ENCODE assay signal across 8 mouse cellular contexts in genomic region chr1:87281599-87282412, GRCm38 (mm10). TPM values are rescaled to one million over a fixed set of nuclear protein-coding genes. Genes with fewer than 3 reads are reported as not detected.
DNase-seq lines count a peak whose midpoint lies in the region; ATAC-seq and TF ChIP-seq lines count a peak whose summit lies in the region.
"Had no signal": no experiment of that assay in that cellular context is flagged by ENCODE, and none has a peak within 500 bp of the region (broad histone marks: within the 10 kb centered on the region; RNA-seq: fewer than 3 reads in every experiment).

No protein-coding gene starts in this region.

- WGBS in kidney, postnatal 0 days, result 30% methylated on average over 20 of the region's 20 CpGs
- 20% methylated on average over 20 of the region's 20 CpGs for WGBS in hindbrain, embryonic 12.5 days
- WGBS in midbrain, embryonic 13.5 days, result 19% methylated on average over 20 of the region's 20 CpGs

- no peaks in the 10 kb centered on the region for H3K36me3 ChIP-seq in kidney, postnatal 0 days (ENCODE audit: insufficient read depth, low read length)
- no peaks in the 10 kb centered on the region for H3K36me3 ChIP-seq in hindbrain, embryonic 12.5 days
- H3K36me3 ChIP-seq in midbrain, embryonic 13.5 days, result no peaks in the 10 kb centered on the region

- no peak for TF ChIP-seq CTCF in kidney, postnatal 0 days (IDR thresholded peaks at IDR 0.05; ENCODE audit: low read depth)
- TF ChIP-seq CTCF in brain, embryonic 14.5 days (IDR thresholded peaks at IDR 0.05; ENCODE audit: borderline replicate concordance, extremely low read depth, insufficient read depth, insufficient read length), result no peak

- TF ChIP-seq POLR2A in brain, embryonic 14.5 days (IDR thresholded peaks at IDR 0.05; ENCODE audit: borderline replicate concordance, extremely low read depth, insufficient read depth, insufficient read length, poor library complexity, severe bottlenecking), result no peak

- no peaks in the 10 kb centered on the region for H3K27me3 ChIP-seq in kidney, postnatal 0 days (ENCODE audit: insufficient read depth, low read length)
- no peaks in the 10 kb centered on the region for H3K27me3 ChIP-seq in hindbrain, embryonic 12.5 days
- H3K27me3 ChIP-seq in midbrain, embryonic 13.5 days, result no peaks in the 10 kb centered on the region

- ATAC-seq in kidney, postnatal 0 days (replicated peaks; ENCODE audit: low FRiP score, low read depth), result no peak
- ATAC-seq in hindbrain, embryonic 12.5 days (ENCODE audit: low FRiP score), result no peak
- ATAC-seq in midbrain, embryonic 13.5 days, result 0 out of 2 replicates have a peak, but pooled peaks have one; percentile 17

- H3K27ac ChIP-seq in kidney, postnatal 0 days, result no peak overlapping the region
- H3K27ac ChIP-seq in hindbrain, embryonic 12.5 days, result no peak overlapping the region
- H3K27ac ChIP-seq in midbrain, embryonic 13.5 days, result no peak overlapping the region

- no peak overlapping the region for H3K4me3 ChIP-seq in kidney, postnatal 0 days (replicated peaks; ENCODE audit: low read depth, low read length)
- no peak overlapping the region for H3K4me3 ChIP-seq in hindbrain, embryonic 12.5 days
- no peak overlapping the region for H3K4me3 ChIP-seq in midbrain, embryonic 13.5 days (replicated peaks)

- H3K4me1 ChIP-seq in kidney, postnatal 0 days (replicated peaks; ENCODE audit: insufficient read depth, low read length), result 0 out of 2 replicates have a peak, but pooled peaks cover 3% of the 10 kb centered on the region
- peaks cover 5% of the 10 kb centered on the region for H3K4me1 ChIP-seq in hindbrain, embryonic 12.5 days
- H3K4me1 ChIP-seq in midbrain, embryonic 13.5 days (replicated peaks), result 0 out of 2 replicates have a peak, but pooled peaks cover 4% of the 10 kb centered on the region

- no peaks in the 10 kb centered on the region for H3K9me3 ChIP-seq in kidney, postnatal 0 days (replicated peaks; ENCODE audit: low read length)
- H3K9me3 ChIP-seq in hindbrain, embryonic 12.5 days (replicated peaks), result no peaks in the 10 kb centered on the region; the same call in 1 of the 2 replicates
- H3K9me3 ChIP-seq in midbrain, embryonic 13.5 days, result no peaks in the 10 kb centered on the region

- intact Hi-C loops in left cerebral cortex, postnatal 25 days (cut with DNase I), result no loop called here

- H3K4me2 ChIP-seq in kidney, postnatal 0 days (ENCODE audit: low read length), result peak overlapping the region; percentile 31
- H3K4me2 ChIP-seq in hindbrain, embryonic 12.5 days (replicated peaks), result peak overlapping the region; percentile 27; the same call in 1 of the 2 replicates
- peak overlapping the region; percentile 24; the same call in 1 of the 2 replicates for H3K4me2 ChIP-seq in midbrain, embryonic 13.5 days (replicated peaks)

- DNase-seq in kidney, postnatal 0 days (ENCODE audit: low spot score), result no peak
- no peak for DNase-seq in kidney, postnatal 25 days
- DNase-seq in brain, embryonic 14.5 days (ENCODE audit: low read depth), result peak; percentile 53
- no peak for DNase-seq in ovary, postnatal 10 days (ENCODE audit: low spot score)
- DNase-seq in left cerebral cortex, postnatal 25 days (ENCODE audit: low spot score in 2 of 2), result no peak
- DNase-seq: right cerebral cortex, postnatal 14 days had no signal

- no peak overlapping the region for H3K9ac ChIP-seq in kidney, postnatal 0 days (ENCODE audit: low read depth, low read length)
- H3K9ac ChIP-seq in hindbrain, embryonic 12.5 days, result no peak overlapping the region; the same call in 1 of the 2 replicates
- H3K9ac ChIP-seq in midbrain, embryonic 13.5 days (replicated peaks), result no peak overlapping the region

RNA-seq across cellular contexts. Expression of gene Efhd1, which starts 17.6 kb away (rescaled TPM):
- 40.4 and 42.5 TPM in 2 replicates for polyA plus RNA-seq in kidney, postnatal 0 days (2015; fragmentation: Nextera tagmentation; extraction: Ambion mirVana)
- 1.2 and 1.5 TPM in 2 replicates for polyA plus RNA-seq in brain, embryonic 14.5 days (2012; rRNA removed)
- polyA plus RNA-seq in hindbrain, embryonic 12.5 days (2016; fragmentation: Nextera tagmentation; extraction: Ambion mirVana), result 0.40 TPM in 2 replicates
- polyA plus RNA-seq in midbrain, embryonic 13.5 days (2015; fragmentation: Nextera tagmentation; extraction: Ambion mirVana), result 0.51 and 1.0 TPM in 2 replicates
- 10 to 100 TPM; 11.6 to 12.1 TPM for total RNA-seq in left cerebral cortex, postnatal 25 days (2021)

RNA-seq across cellular contexts. Expression of gene Gigyf2, which starts 45.0 kb away (rescaled TPM):
- 44.1 and 50.6 TPM in 2 replicates for polyA plus RNA-seq in kidney, postnatal 0 days (2015; fragmentation: Nextera tagmentation; extraction: Ambion mirVana)
- polyA plus RNA-seq in brain, embryonic 14.5 days (2012; rRNA removed), result 58.2 and 75.1 TPM in 2 replicates
- polyA plus RNA-seq in hindbrain, embryonic 12.5 days (2016; fragmentation: Nextera tagmentation; extraction: Ambion mirVana), result 66.4 and 68.0 TPM in 2 replicates
- polyA plus RNA-seq in midbrain, embryonic 13.5 days (2015; fragmentation: Nextera tagmentation; extraction: Ambion mirVana), result 70.6 and 74.5 TPM in 2 replicates
- total RNA-seq in left cerebral cortex, postnatal 25 days (2021), result 100 to 1,000 TPM; 107 to 108 TPM

Comparison
In these comparisons a context has a peak if more than half of its experiments do, and no peak if none do; other contexts are left out.
1. RNA of gene Efhd1, which starts 17.6 kb away (polyA plus RNA-seq): 40.4 to 42.5 TPM in kidney, postnatal 0 days; 1.2 to 1.5 TPM in brain, embryonic 14.5 days, 0.51 to 1.0 TPM in midbrain, embryonic 13.5 days and 0.40 TPM in hindbrain, embryonic 12.5 days; every median in the first group is over 10 times any median in the second.
2. Peak in every context shown above with its lines, with median percentiles within 50 percentile points of each other: H3K4me2 ChIP-seq.